Mouse (Mus musculus) heart, adult 2 months (tissue): ENCODE results near the gene Zmynd8.

ENCODE experiments used
- CTCF ChIP-seq: fragments of 200-600 bp; IDR thresholded peaks from 2 replicates; pipeline ENCODE4 v1.8.1; 2022; ENCODE audit warnings: antibody characterized with exemption, mild to moderate bottlenecking, moderate library complexity
- POLR2A ChIP-seq: fragments of 200-500 bp; IDR thresholded peaks from 2 replicates; pipeline ENCODE4 v1.6.1; 2011; ENCODE audit warnings: mild to moderate bottlenecking, low read depth, low read length, control low read depth; ENCODE audit not compliant: insufficient read depth

- TF ChIP-seq POLR2A (no peak), CTCF (no peak)
These were observed 110.0 kb downstream of the Zmynd8 start for GRCm38 (mm10) chr2:165788796-165789195.
